Mouse (Mus musculus) gastrocnemius, postnatal 10 days (tissue): ENCODE measurements at regions not wholly inside any gene's neighbourhood (a gene's known extent, or its start where the extent isn't known, plus 50 kb on each side); places are given as distances from the start of the nearest gene placed in this dataset.
"Not testable (repeated sequence)": the region's sequence is repeated elsewhere in the genome, so short reads cannot be mapped to it uniquely, and the experiment has no call there.

Experiments
- DNase-seq: peaks from one replicate; pipeline ENCODE4 v3.0.0; 2021; ENCODE audit warnings: mixed read lengths

- no peak for DNase-seq
Observed at GRCm38 (mm10) chr14:88092967-88093366, 378.2 kb downstream of the Pcdh20 start.

- no peak for DNase-seq
Observed at GRCm38 (mm10) chr14:88084854-88085253, 386.3 kb downstream of the Pcdh20 start.

- no peak for DNase-seq
Observed at GRCm38 (mm10) chr14:88072880-88073468, 398.2 kb downstream of the Pcdh20 start.

GRCm38 (mm10) chr14:88047586-88047985 lies 423.6 kb downstream of the Pcdh20 start:
- not testable (repeated sequence) for DNase-seq

- no peak for DNase-seq
Observed at GRCm38 (mm10) chr14:88013882-88014281, 457.3 kb downstream of the Pcdh20 start.

GRCm38 (mm10) chr14:88013186-88013585 lies 458.0 kb downstream of the Pcdh20 start:
- peak; percentile 10 for DNase-seq

GRCm38 (mm10) chr14:87996561-87996960 lies 474.6 kb downstream of the Pcdh20 start:
- DNase-seq, result no peak
